Mouse (Mus musculus) midbrain, embryonic 16.5 days (tissue): ENCODE results near the gene Supt3. TPM values are rescaled to one million over a fixed set of nuclear protein-coding genes. Genes with fewer than 3 reads are reported as not detected.

Experiments
- ATAC-seq: fragments of 200-750 bp; cut with Nextera tagmentation; 2 replicates; pipeline ENCODE4 v1.8.0; 2017; ENCODE audit warnings: moderate TSS enrichment
- H3K27ac ChIP-seq: fragments of 300-500 bp; sonication (generic); 2 replicates; pipeline ENCODE4 v1.5.1; 2014; ENCODE audit warnings: mild to moderate bottlenecking, low read length, mixed read lengths
- H3K27me3 ChIP-seq: fragments of 300-500 bp; sonication (generic); 2 replicates; pipeline ENCODE4 v1.6.1; 2014; ENCODE audit warnings: low read depth, low read length, mixed read lengths; ENCODE audit not compliant: control insufficient read depth, insufficient read depth
- H3K36me3 ChIP-seq: fragments of 300-500 bp; sonication (generic); 2 replicates; pipeline ENCODE4 v1.6.1; 2014; ENCODE audit warnings: mild to moderate bottlenecking, low read length, moderate library complexity, mixed read lengths; ENCODE audit not compliant: control insufficient read depth, insufficient read depth
- H3K4me1 ChIP-seq: fragments of 300-500 bp; sonication (generic); 2 replicates; pipeline ENCODE4 v1.6.1; 2014; ENCODE audit warnings: mild to moderate bottlenecking, low read length, mixed read lengths; ENCODE audit not compliant: control insufficient read depth, insufficient read depth
- H3K4me2 ChIP-seq: fragments of 300-500 bp; sonication (generic); 2 replicates; pipeline ENCODE4 v1.6.1; 2014; ENCODE audit warnings: mild to moderate bottlenecking, low read length, mixed read lengths
- H3K4me3 ChIP-seq: fragments of 300-500 bp; sonication (generic); 2 replicates; pipeline ENCODE4 v1.5.1; 2014; ENCODE audit warnings: low read depth, mild to moderate bottlenecking, low read length, moderate library complexity, mixed read lengths
- H3K9ac ChIP-seq: fragments of 300-500 bp; sonication (generic); 2 replicates; pipeline ENCODE4 v1.6.1; 2014; ENCODE audit warnings: low read depth, low read length, mixed read lengths
- H3K9me3 ChIP-seq: fragments of 300-500 bp; sonication (generic); replicated peaks from 2 replicates; pipeline ENCODE4 v1.6.1; 2014; ENCODE audit warnings: mild to moderate bottlenecking, low read length, mixed read lengths; ENCODE audit not compliant: control insufficient read depth, poor library complexity, severe bottlenecking
- WGBS: fragments of 180-500 bp; shearing (Covaris S2); extraction: QIAGEN DNeasy Blood & Tissue Kit; methylation state at CpG from one replicate; pipeline ENCODE4 v1.1.7; 2014; 5-methylcytosine and 5-hydroxymethylcytosine counted together
- polyA plus RNA-seq: library from polyadenylated mRNA; unstranded; fragments of >200 nt; fragmentation: Nextera tagmentation; extraction: Ambion mirVana; gene quantifications from 2 replicates; pipeline ENCODE4 v1.2.1, GENCODE M21; 2015

Supt3 gene
- polyA plus RNA-seq, 1 experiment from 2014 or later: 21.8 TPM

- H3K9ac ChIP-seq: no peak overlapping the region
- no peak for ATAC-seq
- H3K4me3 ChIP-seq: no peak overlapping the region
- H3K27me3 ChIP-seq: no peaks in the 10 kb centered on the region
- no peak overlapping the region for H3K4me2 ChIP-seq
- WGBS: 91% methylated on average over 3 of the region's 3 CpGs
- H3K4me1 ChIP-seq: no peaks in the 10 kb centered on the region
- no peaks in the 10 kb centered on the region for H3K36me3 ChIP-seq
- no peaks in the 10 kb centered on the region for H3K9me3 ChIP-seq
- H3K27ac ChIP-seq: no peak overlapping the region
Measured at GRCm38 (mm10) chr17:45067441-45067840, 290.5 kb downstream of the Supt3 start.

DNA sequence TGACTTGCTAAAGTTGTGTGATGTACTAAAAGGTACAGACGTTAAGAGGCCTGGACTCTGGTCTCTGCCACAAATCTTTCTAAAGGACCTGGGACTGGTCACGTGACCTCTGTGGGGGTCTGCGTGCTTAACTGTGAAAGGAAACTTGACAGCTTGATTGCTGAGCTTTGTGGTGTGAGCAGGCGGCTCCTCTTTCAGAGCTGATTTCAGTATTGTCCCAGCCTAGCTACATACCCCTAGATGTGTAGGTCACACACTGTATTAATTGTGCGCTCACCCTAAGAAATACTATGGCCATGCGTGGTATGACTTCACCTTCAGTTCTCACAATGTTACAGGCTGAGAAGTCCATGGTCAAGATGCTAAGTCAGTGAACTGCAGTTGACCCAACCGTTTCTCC lies 291.4 kb downstream of the Supt3 start:
- no peak overlapping the region for H3K4me2 ChIP-seq
- WGBS: 36% methylated on average over 7 of the region's 7 CpGs
- no peak for ATAC-seq

DNA sequence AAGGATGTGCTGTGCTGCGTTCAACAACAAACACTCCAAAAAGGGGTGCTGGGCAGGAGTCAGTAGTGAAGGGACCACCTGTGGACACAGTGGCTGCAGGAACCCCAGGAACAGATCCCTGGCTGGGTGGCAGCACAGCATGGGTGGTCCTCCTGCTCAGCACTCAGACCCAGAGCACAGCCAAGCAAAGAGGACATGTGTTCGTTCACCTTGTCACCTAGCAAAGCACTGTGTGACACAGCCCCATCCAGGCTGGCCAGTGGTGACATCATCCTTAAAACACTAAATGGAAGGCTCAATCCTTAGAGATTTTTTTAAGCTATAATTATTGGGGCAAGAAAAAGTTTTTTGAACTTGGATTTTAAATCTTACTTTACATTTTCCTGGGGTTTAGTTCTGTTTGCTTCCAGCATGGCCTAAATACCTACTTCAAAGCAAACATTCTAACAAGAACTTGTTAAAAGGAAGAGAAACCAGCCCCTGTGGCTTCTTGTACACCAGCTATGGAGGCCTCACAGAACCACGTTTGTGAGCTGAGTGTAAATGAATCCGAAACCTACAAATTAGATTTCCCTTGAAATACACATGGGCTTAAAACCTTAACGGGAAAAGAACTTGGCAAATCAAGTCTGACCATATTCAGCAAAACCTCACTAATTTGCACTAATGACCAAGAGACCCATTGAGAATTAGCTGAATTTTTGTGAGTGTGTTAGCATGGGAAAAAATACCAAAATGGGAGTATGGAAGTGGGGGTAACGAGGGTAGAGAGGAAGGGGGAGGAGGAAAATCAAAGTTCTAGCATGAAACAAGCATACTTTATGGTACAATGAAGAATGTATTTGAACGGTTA lies 295.8 kb downstream of the Supt3 start:
- Histone ChIP-seq H3K27ac (no peak overlapping the region), H3K4me1 (no peaks in the 10 kb centered on the region), H3K27me3 (no peaks in the 10 kb centered on the region), H3K9me3 (no peaks in the 10 kb centered on the region), H3K36me3 (no peaks in the 10 kb centered on the region), H3K4me3 (no peak overlapping the region), H3K9ac (no peak overlapping the region), H3K4me2 (no peak overlapping the region)
- 68% methylated on average over 7 of the region's 7 CpGs for WGBS
- ATAC-seq: no peak

More for the DNA sequence above, 291.4 kb downstream of the Supt3 start:
- no peaks in the 10 kb centered on the region for H3K9me3 ChIP-seq
- no peak overlapping the region for H3K27ac ChIP-seq
- H3K27me3 ChIP-seq: no peaks in the 10 kb centered on the region
- H3K4me1 ChIP-seq: no peaks in the 10 kb centered on the region
- H3K4me3 ChIP-seq: no peak overlapping the region
- H3K9ac ChIP-seq: no peak overlapping the region
- no peaks in the 10 kb centered on the region for H3K36me3 ChIP-seq

DNA sequence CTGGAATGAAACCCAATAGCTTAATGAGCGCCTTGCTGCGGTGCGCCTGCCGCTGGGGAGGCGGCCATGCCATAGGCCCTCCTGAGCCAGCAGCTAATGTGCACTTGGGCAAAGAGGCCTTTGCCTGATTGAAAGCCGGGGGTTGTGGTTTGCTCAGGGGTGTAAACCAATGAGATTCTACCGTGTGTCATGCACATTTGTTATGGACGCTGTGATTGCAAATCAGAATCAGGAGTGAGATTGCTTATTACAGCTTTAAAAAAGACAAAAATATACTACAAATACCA lies 296.3 kb downstream of the Supt3 start:
- Histone ChIP-seq H3K4me2 (no peak overlapping the region), H3K36me3 (no peaks in the 10 kb centered on the region), H3K4me3 (no peak overlapping the region), H3K9me3 (no peaks in the 10 kb centered on the region), H3K27ac (no peak overlapping the region), H3K9ac (no peak overlapping the region), H3K4me1 (no peaks in the 10 kb centered on the region), H3K27me3 (no peaks in the 10 kb centered on the region)
- ATAC-seq: no peak
- 92% methylated on average over 8 of the region's 8 CpGs for WGBS

DNA sequence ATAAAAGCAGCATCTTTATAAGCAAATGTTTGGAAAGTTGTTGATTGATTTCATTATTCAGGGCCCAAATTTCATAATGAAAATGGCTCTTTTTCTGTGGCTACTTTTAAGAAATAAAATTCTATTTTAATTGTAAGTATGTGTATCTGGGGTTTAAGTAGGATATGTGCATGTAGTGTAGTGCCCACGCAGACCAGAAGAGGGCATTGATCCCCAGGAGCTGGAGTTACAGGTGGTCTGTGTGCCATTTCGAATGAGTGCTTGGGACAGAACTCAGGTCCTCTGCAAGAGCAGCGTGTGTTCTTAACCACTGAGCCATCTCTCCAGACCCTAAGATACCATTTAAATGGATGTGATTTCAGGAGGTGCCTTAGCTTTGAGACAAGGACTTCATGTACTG lies 296.8 kb downstream of the Supt3 start:
- Histone ChIP-seq H3K4me3 (no peak overlapping the region), H3K27me3 (no peaks in the 10 kb centered on the region), H3K36me3 (no peaks in the 10 kb centered on the region), H3K9ac (no peak overlapping the region), H3K9me3 (no peaks in the 10 kb centered on the region), H3K27ac (no peak overlapping the region), H3K4me2 (no peak overlapping the region), H3K4me1 (no peaks in the 10 kb centered on the region)
- ATAC-seq: no peak
- WGBS: 86% methylated on average over 3 of the region's 3 CpGs

GRCm38 (mm10) chr17:45076951-45077350 lies 300.0 kb downstream of the Supt3 start:
- Histone ChIP-seq H3K9me3 (no peaks in the 10 kb centered on the region), H3K27me3 (no peaks in the 10 kb centered on the region), H3K36me3 (no peaks in the 10 kb centered on the region), H3K9ac (no peak overlapping the region), H3K27ac (no peak overlapping the region), H3K4me1 (no peaks in the 10 kb centered on the region), H3K4me3 (no peak overlapping the region), H3K4me2 (no peak overlapping the region)
- 90% methylated on average over 4 of the region's 4 CpGs for WGBS
- no peak for ATAC-seq

DNA sequence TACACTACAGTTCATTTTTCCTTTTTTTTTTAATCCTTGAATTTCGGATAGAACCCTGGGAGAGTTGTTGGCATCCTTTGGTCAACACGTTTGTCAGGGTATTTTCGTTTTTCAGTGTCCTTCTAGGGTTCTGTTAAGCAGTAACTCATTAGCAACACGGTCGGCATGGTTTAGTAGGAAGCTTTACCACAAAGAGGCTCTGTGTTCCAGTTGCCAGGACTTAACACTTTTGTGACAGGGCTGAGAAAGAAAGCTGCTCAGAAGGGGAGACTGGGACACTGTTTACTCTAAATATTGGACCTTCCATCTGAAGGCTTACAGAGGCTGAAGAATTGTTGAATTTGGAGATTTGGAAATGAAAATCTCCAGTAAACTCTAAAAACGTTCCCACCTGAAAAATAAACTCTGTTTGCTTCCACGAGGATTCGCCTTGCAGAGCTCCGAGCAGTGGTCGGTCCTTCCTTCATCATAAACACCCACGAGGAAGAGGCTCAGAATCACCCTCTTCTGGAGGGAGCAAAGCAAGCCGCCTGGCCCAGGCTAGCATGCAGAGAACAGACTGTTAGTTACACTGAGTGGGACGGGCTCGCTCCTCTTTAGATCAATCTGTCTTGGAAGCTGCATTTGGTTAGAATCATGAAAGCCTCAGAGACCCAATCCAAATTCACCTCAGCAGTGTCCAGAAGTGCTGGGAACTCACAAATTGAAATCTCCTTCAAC lies 301.1 kb downstream of the Supt3 start:
- Histone ChIP-seq H3K9ac (no peak overlapping the region), H3K36me3 (no peaks in the 10 kb centered on the region), H3K4me3 (no peak overlapping the region), H3K27me3 (no peaks in the 10 kb centered on the region), H3K9me3 (no peaks in the 10 kb centered on the region), H3K4me2 (no peak overlapping the region), H3K27ac (0 out of 2 replicates have a peak overlapping the region, but pooled peaks have one; percentile 1), H3K4me1 (no peaks in the 10 kb centered on the region)
- no peak for ATAC-seq
- WGBS: 69% methylated on average over 14 of the region's 14 CpGs

DNA sequence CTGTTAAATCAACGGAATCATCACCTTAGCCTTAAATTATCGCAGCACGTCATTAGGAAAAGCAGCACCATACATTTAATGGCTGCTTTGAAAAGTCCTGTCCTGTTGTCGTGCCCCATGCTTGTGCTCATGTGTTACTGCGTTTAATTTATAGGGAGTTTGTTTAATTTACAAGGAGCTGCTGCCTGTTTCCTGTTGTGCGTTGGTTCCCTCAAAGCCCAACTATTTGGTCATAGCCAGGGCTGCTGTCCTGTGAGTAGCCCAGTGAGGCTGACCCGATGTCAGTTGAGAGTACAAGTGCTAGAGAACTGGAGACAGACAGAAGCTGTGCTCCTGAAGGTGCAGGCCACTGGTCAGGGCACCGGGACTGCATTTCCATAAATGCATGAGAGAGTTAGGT lies 304.6 kb downstream of the Supt3 start:
- Histone ChIP-seq H3K36me3 (no peaks in the 10 kb centered on the region), H3K9ac (no peak overlapping the region), H3K9me3 (no peaks in the 10 kb centered on the region), H3K27ac (peak overlapping the region; percentile 39; the same call in 1 of the 2 replicates), H3K4me2 (no peak overlapping the region), H3K4me3 (no peak overlapping the region), H3K4me1 (no peaks in the 10 kb centered on the region), H3K27me3 (no peaks in the 10 kb centered on the region)
- 92% methylated on average over 8 of the region's 8 CpGs for WGBS
- no peak for ATAC-seq

DNA sequence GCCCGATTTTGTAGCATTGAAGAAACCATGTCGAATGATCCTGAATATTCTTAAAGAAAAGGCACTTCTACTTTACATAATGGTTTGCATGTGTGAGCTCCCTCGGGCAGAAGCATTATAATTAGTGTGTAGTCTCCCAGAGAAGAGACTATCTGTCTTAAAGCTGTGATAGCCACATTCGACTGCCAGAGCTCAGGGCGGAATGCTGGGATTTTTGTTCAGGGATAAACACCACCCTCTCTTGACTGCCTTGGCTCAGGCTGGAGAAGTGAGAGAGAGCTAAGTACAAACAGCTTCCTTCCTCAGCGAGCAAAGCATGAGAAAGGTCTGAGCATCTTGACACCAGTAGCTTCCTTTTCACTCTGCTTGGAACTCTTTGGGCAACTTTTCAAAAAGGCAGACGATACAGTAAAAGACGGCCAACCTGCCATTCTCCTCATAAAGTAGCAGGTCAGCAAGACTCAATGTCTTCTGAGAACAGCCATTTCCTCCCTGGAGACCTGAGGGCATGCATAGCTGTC lies 305.1 kb downstream of the Supt3 start:
- Histone ChIP-seq H3K27me3 (no peaks in the 10 kb centered on the region), H3K27ac (no peak overlapping the region), H3K9me3 (no peaks in the 10 kb centered on the region), H3K4me1 (no peaks in the 10 kb centered on the region), H3K36me3 (no peaks in the 10 kb centered on the region), H3K9ac (no peak overlapping the region), H3K4me2 (no peak overlapping the region), H3K4me3 (no peak overlapping the region)
- WGBS: 63% methylated on average over 8 of the region's 8 CpGs
- no peak for ATAC-seq
